Mouse (Mus musculus): ENCODE results near the gene Mcidas.
"Not testable (repeated sequence)": the region's sequence is repeated elsewhere in the genome, so short reads cannot be mapped to it uniquely, and the experiment has no call there.

The Mcidas gene

GRCm38 (mm10) chr13:113013174-113013953 lies 19.7 kb downstream of the Mcidas start:
- DNase-seq (ENCODE audit: low spot score) = not testable (repeated sequence)

- no peak for DNase-seq (ENCODE audit: low spot score)
Measured at GRCm38 (mm10) chr13:113021521-113021920, 27.9 kb downstream of the Mcidas start.

- no peak for DNase-seq (ENCODE audit: low spot score)
Measured at GRCm38 (mm10) chr13:113022467-113022866, 28.8 kb downstream of the Mcidas start.

GRCm38 (mm10) chr13:113023274-113024143 lies 29.9 kb downstream of the Mcidas start:
- no peak for DNase-seq (ENCODE audit: low spot score)

GRCm38 (mm10) chr13:113031351-113031750 lies 37.7 kb downstream of the Mcidas start:
- DNase-seq (ENCODE audit: low spot score) = no peak

- DNase-seq (ENCODE audit: low spot score) = peak; percentile 73
Measured at GRCm38 (mm10) chr13:113031792-113032571, 38.3 kb downstream of the Mcidas start.

GRCm38 (mm10) chr13:113032831-113033230 lies 39.2 kb downstream of the Mcidas start:
- no peak for DNase-seq (ENCODE audit: low spot score)

- DNase-seq (ENCODE audit: low spot score) = peak; percentile 66
Measured at GRCm38 (mm10) chr13:113034271-113034886, 40.7 kb downstream of the Mcidas start.

GRCm38 (mm10) chr13:113034950-113035421 lies 41.3 kb downstream of the Mcidas start, which contains the start of gene Cdc20b:
TSS of gene Cdc20b (plus strand) at chr13:113035111.
- DNase-seq (ENCODE audit: low spot score) = peak; percentile 61

GRCm38 (mm10) chr13:113035852-113036251 lies 42.2 kb downstream of the Mcidas start:
- DNase-seq (ENCODE audit: low spot score) = peak; percentile 96

GRCm38 (mm10) chr13:113044876-113045275 lies 51.2 kb downstream of the Mcidas start:
- no peak for DNase-seq (ENCODE audit: low spot score)

GRCm38 (mm10) chr13:113045458-113046110 lies 51.9 kb downstream of the Mcidas start:
- no peak for DNase-seq (ENCODE audit: low spot score)

GRCm38 (mm10) chr13:113046211-113046883 lies 52.7 kb downstream of the Mcidas start, which contains the start of gene Gpx8:
TSS of gene Gpx8 (minus strand) at chr13:113046410.
- DNase-seq (ENCODE audit: low spot score) = peak; percentile 80

- DNase-seq (ENCODE audit: low spot score) = no peak
Measured at GRCm38 (mm10) chr13:113047018-113047417, 53.4 kb downstream of the Mcidas start.

- DNase-seq (ENCODE audit: low spot score) = no peak
Measured at GRCm38 (mm10) chr13:113047647-113048046, 54.0 kb downstream of the Mcidas start.

Measured in retina, embryonic 14.5 days (tissue).